Mouse (Mus musculus): Measurements from ENCODE around the gene Cyp1b1. TPM values are rescaled to one million over a fixed set of nuclear protein-coding genes. Genes with fewer than 3 reads are reported as not detected.

Gene Cyp1b1
- polyA plus RNA-seq, 1 experiment from 2014 or later, result 1.9 TPM

DNA sequence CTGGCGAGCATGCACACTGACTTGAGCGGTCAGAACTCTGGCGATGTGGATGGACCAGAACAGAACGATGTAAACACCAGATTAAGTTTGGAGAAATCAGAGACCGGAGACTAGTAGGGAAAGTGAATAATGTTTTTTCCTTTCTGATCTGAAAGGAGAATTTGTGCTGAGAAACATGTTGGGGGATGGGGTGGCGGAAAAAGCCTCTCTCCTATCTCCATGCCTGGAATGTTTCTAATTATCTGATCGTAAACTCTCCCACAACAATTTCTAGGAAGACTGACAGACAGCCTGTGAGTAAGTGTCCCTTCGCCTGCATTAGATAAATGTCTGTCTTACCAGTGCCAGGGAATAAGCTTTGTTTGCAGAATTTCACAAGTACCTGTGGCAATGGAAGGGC, 16.1 kb upstream of the Cyp1b1 start:
- H3K4me3 ChIP-seq (ENCODE audit: low read depth, low read length), result no peak overlapping the region
- H3K27ac ChIP-seq (ENCODE audit: low read depth), result no peak overlapping the region
- no peak overlapping the region for H3K9ac ChIP-seq
- 29% methylated on average over 8 of the region's 8 CpGs for WGBS
- H3K4me2 ChIP-seq, result peak overlapping the region; percentile 20; the same call in 1 of the 2 replicates
- peaks cover 11% of the 10 kb centered on the region; the same call in 1 of the 2 replicates for H3K4me1 ChIP-seq (ENCODE audit: insufficient read depth)
- no peaks in the 10 kb centered on the region for H3K27me3 ChIP-seq (ENCODE audit: insufficient read depth, low read length)
- ATAC-seq (ENCODE audit: insufficient read depth) (no peak), DNase-seq (no peak)
- H3K9me3 ChIP-seq (ENCODE audit: low read depth, low read length), result no peaks in the 10 kb centered on the region
- no peaks in the 10 kb centered on the region for H3K36me3 ChIP-seq (ENCODE audit: insufficient read depth)
- no peak for TF ChIP-seq CTCF (IDR thresholded peaks at IDR 0.05; ENCODE audit: low read depth)

DNA sequence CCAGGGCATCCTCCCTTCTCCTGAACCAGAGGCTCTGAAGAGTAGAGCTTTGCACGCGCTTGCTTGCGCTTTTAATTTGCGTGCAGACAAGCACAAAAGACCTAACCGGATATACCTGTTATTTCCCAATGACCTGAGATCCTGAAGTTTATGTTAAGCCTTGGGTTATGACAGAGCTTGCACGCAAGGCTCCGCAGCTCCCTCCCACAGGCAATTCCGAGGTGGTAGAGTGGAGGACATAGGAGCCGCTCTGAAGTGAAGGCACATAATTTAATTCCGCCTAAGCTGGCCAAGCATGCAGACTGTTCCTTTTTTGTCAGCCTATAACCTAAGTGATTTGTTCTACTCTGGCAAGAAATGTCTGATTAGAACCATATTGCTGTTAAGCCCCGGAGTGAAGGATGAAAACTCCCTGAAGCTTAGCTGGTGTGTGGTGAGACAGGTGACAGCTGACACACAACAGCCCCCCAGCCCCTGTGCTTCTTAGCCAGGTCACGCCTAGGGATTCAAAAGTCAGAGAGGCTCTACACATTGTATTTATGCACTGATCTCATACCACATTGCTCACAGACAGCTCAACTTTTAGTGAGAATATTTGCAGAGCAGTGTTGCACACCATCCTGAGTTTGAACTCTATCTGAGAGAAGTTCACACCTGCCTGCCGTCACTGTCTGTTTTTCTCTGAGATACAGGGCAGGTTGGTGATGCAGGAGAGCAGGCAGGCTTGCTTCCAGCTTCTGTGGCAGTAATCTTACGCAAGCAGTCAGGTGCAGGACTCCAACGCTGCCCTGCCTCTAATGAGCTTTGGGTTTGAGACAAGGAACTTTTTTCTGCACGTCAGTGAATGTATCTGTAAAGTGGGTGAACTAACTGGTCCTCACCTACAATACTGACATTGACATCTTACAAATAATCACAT, 14.0 kb upstream of the Cyp1b1 start:
- Histone ChIP-seq H3K4me2 (peak overlapping the region; percentile 44), H3K9ac (no peak overlapping the region), H3K36me3 (ENCODE audit: insufficient read depth) (no peaks in the 10 kb centered on the region), H3K4me3 (ENCODE audit: low read depth, low read length) (peak overlapping the region; percentile 10; the same call in 1 of the 2 replicates), H3K27me3 (ENCODE audit: insufficient read depth, low read length) (no peaks in the 10 kb centered on the region), H3K27ac (ENCODE audit: low read depth) (no peak overlapping the region), H3K9me3 (ENCODE audit: low read depth, low read length) (no peaks in the 10 kb centered on the region), H3K4me1 (ENCODE audit: insufficient read depth) (peaks cover 11% of the 10 kb centered on the region; the same call in 1 of the 2 replicates)
- TF ChIP-seq CTCF (IDR thresholded peaks at IDR 0.05; ENCODE audit: low read depth), result no peak
- DNase-seq (peak; percentile 47), ATAC-seq (ENCODE audit: insufficient read depth) (peak; percentile 53; the same call in 1 of the 2 replicates)
- WGBS, result 11% methylated on average over 16 of the region's 16 CpGs

DNA sequence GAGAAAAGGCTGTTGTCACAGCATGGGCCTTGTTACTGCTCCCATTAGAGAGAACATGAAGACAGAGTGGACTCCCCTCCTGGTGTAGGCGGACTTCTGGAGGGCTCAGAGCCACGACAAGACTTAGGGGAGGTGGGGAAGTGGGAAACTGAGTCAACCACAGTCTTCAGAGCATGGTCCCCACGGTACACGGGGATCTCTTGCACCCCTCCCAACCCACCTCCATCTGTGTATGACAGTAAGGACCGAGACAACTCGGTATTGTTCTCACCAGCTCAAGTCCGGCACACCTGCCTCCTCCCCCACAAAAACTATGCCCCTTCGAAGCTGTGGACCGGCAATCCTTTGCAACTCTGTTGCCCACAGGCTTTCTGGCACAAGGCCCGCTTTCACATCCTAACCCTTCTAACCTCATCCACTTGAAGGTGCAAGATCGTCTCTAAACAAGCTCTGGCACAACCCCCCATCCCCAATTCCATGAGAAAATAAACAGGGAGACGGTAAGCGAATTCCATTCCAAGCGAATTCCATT, 13.3 kb upstream of the Cyp1b1 start:
- Histone ChIP-seq H3K4me2 (peak overlapping the region; percentile 44), H3K4me3 (ENCODE audit: low read depth, low read length) (peak overlapping the region; percentile 10; the same call in 1 of the 2 replicates), H3K4me1 (ENCODE audit: insufficient read depth) (peaks cover 11% of the 10 kb centered on the region; the same call in 1 of the 2 replicates), H3K9ac (no peak overlapping the region), H3K27ac (ENCODE audit: low read depth) (no peak overlapping the region), H3K27me3 (ENCODE audit: insufficient read depth, low read length) (no peaks in the 10 kb centered on the region), H3K9me3 (ENCODE audit: low read depth, low read length) (no peaks in the 10 kb centered on the region), H3K36me3 (ENCODE audit: insufficient read depth) (no peaks in the 10 kb centered on the region)
- DNase-seq (no peak), ATAC-seq (ENCODE audit: insufficient read depth) (peak; percentile 21; the same call in 1 of the 2 replicates)
- TF ChIP-seq CTCF (IDR thresholded peaks at IDR 0.05; ENCODE audit: low read depth), result no peak
- 19% methylated on average over 14 of the region's 14 CpGs for WGBS

GRCm38 (mm10) chr17:79726613-79727012, 11.8 kb upstream of the Cyp1b1 start:
- Histone ChIP-seq H3K27me3 (ENCODE audit: insufficient read depth, low read length) (no peaks in the 10 kb centered on the region), H3K27ac (ENCODE audit: low read depth) (no peak overlapping the region), H3K4me2 (no peak overlapping the region), H3K4me3 (ENCODE audit: low read depth, low read length) (no peak overlapping the region), H3K9ac (no peak overlapping the region), H3K4me1 (ENCODE audit: insufficient read depth) (peaks cover 11% of the 10 kb centered on the region; the same call in 1 of the 2 replicates), H3K9me3 (ENCODE audit: low read depth, low read length) (no peaks in the 10 kb centered on the region), H3K36me3 (ENCODE audit: insufficient read depth) (no peaks in the 10 kb centered on the region)
- no peak for TF ChIP-seq CTCF (IDR thresholded peaks at IDR 0.05; ENCODE audit: low read depth)
- DNase-seq (no peak), ATAC-seq (ENCODE audit: insufficient read depth) (no peak)
- WGBS, result 68% methylated on average over 5 of the region's 5 CpGs

GRCm38 (mm10) chr17:79720681-79721080, 5.8 kb upstream of the Cyp1b1 start:
- no peak overlapping the region for H3K4me3 ChIP-seq (ENCODE audit: low read depth, low read length)
- no peak for DNase-seq
- TF ChIP-seq CTCF (IDR thresholded peaks at IDR 0.05; ENCODE audit: low read depth), result no peak
- no peak overlapping the region for H3K9ac ChIP-seq
- H3K9me3 ChIP-seq (ENCODE audit: low read depth, low read length), result no peaks in the 10 kb centered on the region
- no peak overlapping the region for H3K27ac ChIP-seq (ENCODE audit: low read depth)
- ATAC-seq (ENCODE audit: insufficient read depth), result no peak
- no peaks in the 10 kb centered on the region for H3K36me3 ChIP-seq (ENCODE audit: insufficient read depth)
- H3K27me3 ChIP-seq (ENCODE audit: insufficient read depth, low read length), result peaks cover 4% of the 10 kb centered on the region; the same call in 1 of the 2 replicates
- 53% methylated on average over 7 of the region's 7 CpGs for WGBS
- no peaks in the 10 kb centered on the region for H3K4me1 ChIP-seq (ENCODE audit: insufficient read depth)
- no peak overlapping the region for H3K4me2 ChIP-seq

DNA sequence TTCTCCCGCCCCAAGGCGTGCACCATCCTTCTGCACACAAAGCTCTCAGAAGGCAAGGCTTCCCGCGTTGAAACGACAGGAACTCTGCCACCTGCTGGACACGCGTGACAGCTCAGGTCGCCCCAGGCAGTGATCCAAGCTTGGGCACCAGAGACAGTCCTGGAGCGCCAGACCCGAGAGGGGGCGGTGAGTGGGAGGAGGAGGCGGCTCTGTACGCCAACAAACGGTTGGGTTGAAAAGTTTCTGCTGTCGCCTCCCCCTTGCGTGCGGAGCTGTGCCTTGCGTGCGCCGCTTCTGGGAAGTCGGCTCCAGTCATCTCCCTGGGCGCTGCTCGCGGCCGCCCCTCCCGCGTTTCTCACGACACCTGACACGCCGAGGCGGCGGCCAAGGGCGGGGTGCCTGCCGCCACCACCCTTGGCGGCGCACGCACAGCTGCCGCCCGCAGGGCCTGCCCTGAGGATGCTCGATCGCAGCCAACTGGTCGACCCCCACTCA, 835 bp upstream of the Cyp1b1 start:
- ATAC-seq (ENCODE audit: insufficient read depth) (peak; percentile 85), DNase-seq (peak; percentile 96)
- peak overlapping the region; percentile 91 for H3K4me2 ChIP-seq
- TF ChIP-seq CTCF (IDR thresholded peaks at IDR 0.05; ENCODE audit: low read depth), result peak; percentile 93
- H3K27ac ChIP-seq (ENCODE audit: low read depth), result no peak overlapping the region
- H3K27me3 ChIP-seq (ENCODE audit: insufficient read depth, low read length), result peaks cover 45% of the 10 kb centered on the region
- peaks cover 22% of the 10 kb centered on the region; the same call in 1 of the 2 replicates for H3K4me1 ChIP-seq (ENCODE audit: insufficient read depth)
- under 1% methylated on average over 42 of the region's 42 CpGs for WGBS
- no peaks in the 10 kb centered on the region for H3K36me3 ChIP-seq (ENCODE audit: insufficient read depth)
- peak overlapping the region; percentile 31 for H3K9ac ChIP-seq
- H3K4me3 ChIP-seq (ENCODE audit: low read depth, low read length), result peak overlapping the region; percentile 47
- no peaks in the 10 kb centered on the region for H3K9me3 ChIP-seq (ENCODE audit: low read depth, low read length)
